Mouse (Mus musculus): Measurements from ENCODE around the gene Sult2a3. TPM values are rescaled to one million over a fixed set of nuclear protein-coding genes. Genes with fewer than 3 reads are reported as not detected.

The Sult2a3 gene
- not detected in 2 replicates for polyA plus RNA-seq (2015; fragmentation: Nextera tagmentation; extraction: Ambion mirVana)

DNA sequence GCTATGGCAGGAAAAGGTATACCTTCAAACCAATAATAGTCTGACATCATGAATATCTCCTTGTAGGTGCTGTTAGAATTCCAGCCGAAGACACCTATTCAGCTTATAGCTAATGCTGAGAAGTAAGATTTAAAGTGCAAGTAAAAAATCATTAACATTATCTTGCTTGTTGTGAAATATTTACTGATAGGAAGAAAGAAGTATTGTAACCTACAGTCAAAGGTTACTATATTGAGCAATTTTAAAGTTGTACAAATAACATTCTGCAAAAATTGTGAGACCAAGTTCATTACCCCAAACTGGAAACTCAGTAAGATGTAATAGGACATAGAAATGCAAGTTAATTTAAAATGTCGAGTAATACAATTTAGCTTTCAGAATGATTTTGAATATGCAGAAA, at the start of gene Sult2a3:
Sult2a3 (minus strand) TSS at position 101 of the 400 bp plus-strand sequence.

Other genes starting within 250 kb of the Sult2a3 start
- not detected in 2 replicates for gene Sult2a4, start 133.4 kb downstream of the Sult2a3 start, polyA plus RNA-seq (2015; fragmentation: Nextera tagmentation; extraction: Ambion mirVana)
- gene Sult2a6, start 131.8 kb upstream of the Sult2a3 start, polyA plus RNA-seq (2015; fragmentation: Nextera tagmentation; extraction: Ambion mirVana), result not detected in 2 replicates
- not detected in 2 replicates for gene Obox8, start 210.5 kb upstream of the Sult2a3 start, polyA plus RNA-seq (2015; fragmentation: Nextera tagmentation; extraction: Ambion mirVana)